Comparison of ENCODE assay signal across 8 mouse cellular contexts in genomic region chr8:128653642-128654364, GRCm38 (mm10). TPM values are rescaled to one million over a fixed set of nuclear protein-coding genes. Genes with fewer than 3 reads are reported as not detected.
DNase-seq lines count a peak whose midpoint lies in the region; ATAC-seq lines count a peak whose summit lies in the region.

No protein-coding gene starts in this region.

- no peaks in the 10 kb centered on the region for H3K27me3 ChIP-seq in kidney, embryonic 16.5 days (ENCODE audit: insufficient read depth, low read length)
- peaks cover 3% of the 10 kb centered on the region; the same call in 1 of the 2 replicates for H3K27me3 ChIP-seq in forebrain, embryonic 12.5 days
- H3K27me3 ChIP-seq in midbrain, embryonic 13.5 days = no peaks in the 10 kb centered on the region

- DNase-seq in kidney, postnatal 36 days = no peak
- DNase-seq in induced T-regulatory cell, adult 2 months (ENCODE audit: low read depth) = peak; percentile 49
- DNase-seq in retina, embryonic 14.5 days (ENCODE audit: low spot score) = no peak
- no peak for DNase-seq in gastrocnemius, postnatal 14 days
- DNase-seq in urinary bladder, adult 18-20 months (ENCODE audit: low spot score in 2 of 2) = no peak

- peak overlapping the region; percentile 98 for H3K27ac ChIP-seq in kidney, embryonic 16.5 days (ENCODE audit: low read length)
- H3K27ac ChIP-seq in forebrain, embryonic 12.5 days = no peak overlapping the region; the same call in 1 of the 2 replicates
- peak overlapping the region; percentile 76 for H3K27ac ChIP-seq in midbrain, embryonic 13.5 days

- WGBS in kidney, embryonic 16.5 days = 34% methylated on average over 5 of the region's 5 CpGs
- WGBS in forebrain, embryonic 12.5 days = 35% methylated on average over 5 of the region's 5 CpGs
- 33% methylated on average over 5 of the region's 5 CpGs for WGBS in midbrain, embryonic 13.5 days

- peak overlapping the region; percentile 63 for H3K4me2 ChIP-seq in kidney, embryonic 16.5 days (replicated peaks; ENCODE audit: low read depth, low read length)
- peak overlapping the region; percentile 56 for H3K4me2 ChIP-seq in forebrain, embryonic 12.5 days
- peak overlapping the region; percentile 58 for H3K4me2 ChIP-seq in midbrain, embryonic 13.5 days (replicated peaks)

- H3K9ac ChIP-seq in kidney, embryonic 16.5 days (replicated peaks; ENCODE audit: low read length) = no peak overlapping the region
- no peak overlapping the region for H3K9ac ChIP-seq in forebrain, embryonic 12.5 days
- no peak overlapping the region for H3K9ac ChIP-seq in midbrain, embryonic 13.5 days (replicated peaks)

- no peaks in the 10 kb centered on the region for H3K36me3 ChIP-seq in kidney, embryonic 16.5 days (ENCODE audit: insufficient read depth, low read length)
- no peaks in the 10 kb centered on the region for H3K36me3 ChIP-seq in forebrain, embryonic 12.5 days (replicated peaks)
- H3K36me3 ChIP-seq in midbrain, embryonic 13.5 days = no peaks in the 10 kb centered on the region

- intact Hi-C loops in gastrocnemius, postnatal 14 days (cut with DNase I; ENCODE audit: low total_unique reads) = loop anchor here (10.0 kb wide), 1 partner anchor 51 kb away; no protein-coding TSS in a partner anchor

- no peak overlapping the region; the same call in 1 of the 2 replicates for H3K4me3 ChIP-seq in kidney, embryonic 16.5 days (ENCODE audit: low read length)
- H3K4me3 ChIP-seq in forebrain, embryonic 12.5 days (replicated peaks) = no peak overlapping the region
- no peak overlapping the region for H3K4me3 ChIP-seq in midbrain, embryonic 13.5 days (replicated peaks)

- H3K4me1 ChIP-seq in kidney, embryonic 16.5 days (ENCODE audit: insufficient read depth, low read length) = peaks cover 18% of the 10 kb centered on the region
- H3K4me1 ChIP-seq in forebrain, embryonic 12.5 days = peaks cover 15% of the 10 kb centered on the region
- H3K4me1 ChIP-seq in midbrain, embryonic 13.5 days (replicated peaks) = peaks cover 11% of the 10 kb centered on the region

- peak; percentile 13; the same call in 1 of the 2 replicates for ATAC-seq in kidney, embryonic 16.5 days (ENCODE audit: low FRiP score, low TSS enrichment)
- ATAC-seq in forebrain, embryonic 12.5 days (ENCODE audit: low FRiP score) = no peak
- ATAC-seq in midbrain, embryonic 13.5 days = no peak

- H3K9me3 ChIP-seq in kidney, embryonic 16.5 days (ENCODE audit: low read length) = peaks cover 6% of the 10 kb centered on the region; the same call in 1 of the 2 replicates
- H3K9me3 ChIP-seq in forebrain, embryonic 12.5 days = no peaks in the 10 kb centered on the region
- H3K9me3 ChIP-seq in midbrain, embryonic 13.5 days = no peaks in the 10 kb centered on the region

RNA-seq across cellular contexts. Expression of gene Itgb1, which starts 31.7 kb away (rescaled TPM):
- polyA plus RNA-seq in kidney, embryonic 16.5 days (2015; fragmentation: Nextera tagmentation; extraction: Ambion mirVana) = 288 and 305 TPM in 2 replicates
- 128 and 140 TPM in 2 replicates for polyA plus RNA-seq in forebrain, embryonic 12.5 days (2016; fragmentation: Nextera tagmentation; extraction: Ambion mirVana)
- 79.3 and 86.3 TPM in 2 replicates for polyA plus RNA-seq in midbrain, embryonic 13.5 days (2015; fragmentation: Nextera tagmentation; extraction: Ambion mirVana)
- 100 to 1,000 TPM; 251 to 274 TPM for total RNA-seq in gastrocnemius, postnatal 14 days (2021)
